Mouse (Mus musculus): ENCODE measurements at regions not wholly inside any gene's neighbourhood (a gene's known extent, or its start where the extent isn't known, plus 50 kb on each side); places are given as distances from the start of the nearest gene placed in this dataset.

- Histone ChIP-seq H3K9ac (ENCODE audit: low read length) (no peak overlapping the region), H3K27ac (replicated peaks) (no peak overlapping the region), H3K4me2 (replicated peaks; ENCODE audit: low read depth) (no peak overlapping the region), H3K4me1 (replicated peaks; ENCODE audit: control insufficient read depth, insufficient read depth) (no peaks in the 10 kb centered on the region), H3K36me3 (ENCODE audit: control insufficient read depth, insufficient read depth, low read length) (no peaks in the 10 kb centered on the region), H3K9me3 (ENCODE audit: control insufficient read depth, low read length) (0 out of 2 replicates have a peak, but pooled peaks cover 2% of the 10 kb centered on the region), H3K27me3 (ENCODE audit: control insufficient read depth, insufficient read depth, low read length) (no peaks in the 10 kb centered on the region), H3K4me3 (ENCODE audit: low read depth, low read length) (no peak overlapping the region)
- DNase-seq (ENCODE audit: low spot score) (no peak), ATAC-seq (ENCODE audit: low FRiP score, low TSS enrichment) (no peak)
- TF ChIP-seq EP300 (optimal IDR thresholded peaks at IDR 0.05) (no peak), CTCF (IDR thresholded peaks at IDR 0.05; ENCODE audit: low read depth) (no peak)
- 89% methylated on average over 7 of the region's 7 CpGs for WGBS
Measured at GRCm38 (mm10) chr6:140126645-140127044, 85.4 kb upstream of the Plcz1 start.

GRCm38 (mm10) chr6:140114024-140114423, 72.8 kb upstream of the Plcz1 start:
- WGBS: 79% methylated on average over 2 of the region's 2 CpGs
- H3K4me3 ChIP-seq (ENCODE audit: low read depth, low read length): no peak overlapping the region
- H3K9me3 ChIP-seq (ENCODE audit: control insufficient read depth, low read length): no peaks in the 10 kb centered on the region
- ATAC-seq (ENCODE audit: low FRiP score, low TSS enrichment): no peak
- H3K27me3 ChIP-seq (ENCODE audit: control insufficient read depth, insufficient read depth, low read length): no peaks in the 10 kb centered on the region
- no peak overlapping the region for H3K4me2 ChIP-seq (replicated peaks; ENCODE audit: low read depth)
- no peak for DNase-seq (ENCODE audit: low spot score)
- H3K36me3 ChIP-seq (ENCODE audit: control insufficient read depth, insufficient read depth, low read length): no peaks in the 10 kb centered on the region
- TF ChIP-seq CTCF (IDR thresholded peaks at IDR 0.05; ENCODE audit: low read depth): no peak
- TF ChIP-seq EP300 (optimal IDR thresholded peaks at IDR 0.05): no peak
- H3K4me1 ChIP-seq (replicated peaks; ENCODE audit: control insufficient read depth, insufficient read depth): no peaks in the 10 kb centered on the region
- H3K9ac ChIP-seq (ENCODE audit: low read length): no peak overlapping the region
- H3K27ac ChIP-seq (replicated peaks): no peak overlapping the region

GRCm38 (mm10) chr6:140112054-140112453, 70.8 kb upstream of the Plcz1 start:
- no peak overlapping the region for H3K27ac ChIP-seq (replicated peaks)
- ATAC-seq (ENCODE audit: low FRiP score, low TSS enrichment) (no peak), DNase-seq (ENCODE audit: low spot score) (no peak)
- no peak overlapping the region for H3K4me3 ChIP-seq (ENCODE audit: low read depth, low read length)
- 68% methylated on average over 10 of the region's 10 CpGs for WGBS
- no peaks in the 10 kb centered on the region for H3K27me3 ChIP-seq (ENCODE audit: control insufficient read depth, insufficient read depth, low read length)
- no peaks in the 10 kb centered on the region for H3K36me3 ChIP-seq (ENCODE audit: control insufficient read depth, insufficient read depth, low read length)
- no peak overlapping the region for H3K4me2 ChIP-seq (replicated peaks; ENCODE audit: low read depth)
- TF ChIP-seq CTCF (IDR thresholded peaks at IDR 0.05; ENCODE audit: low read depth) (no peak), EP300 (optimal IDR thresholded peaks at IDR 0.05) (no peak)
- no peaks in the 10 kb centered on the region for H3K9me3 ChIP-seq (ENCODE audit: control insufficient read depth, low read length)
- H3K9ac ChIP-seq (ENCODE audit: low read length): no peak overlapping the region
- H3K4me1 ChIP-seq (replicated peaks; ENCODE audit: control insufficient read depth, insufficient read depth): no peaks in the 10 kb centered on the region; the same call in 1 of the 2 replicates

GRCm38 (mm10) chr6:140108083-140108482, 66.8 kb upstream of the Plcz1 start:
- no peak overlapping the region for H3K9ac ChIP-seq (ENCODE audit: low read length)
- H3K27me3 ChIP-seq (ENCODE audit: control insufficient read depth, insufficient read depth, low read length): no peaks in the 10 kb centered on the region
- H3K36me3 ChIP-seq (ENCODE audit: control insufficient read depth, insufficient read depth, low read length): no peaks in the 10 kb centered on the region
- TF ChIP-seq EP300 (optimal IDR thresholded peaks at IDR 0.05) (no peak), CTCF (IDR thresholded peaks at IDR 0.05; ENCODE audit: low read depth) (no peak)
- WGBS: 32% methylated on average over 8 of the region's 8 CpGs
- no peaks in the 10 kb centered on the region for H3K9me3 ChIP-seq (ENCODE audit: control insufficient read depth, low read length)
- H3K4me3 ChIP-seq (ENCODE audit: low read depth, low read length): no peak overlapping the region
- H3K27ac ChIP-seq (replicated peaks): 0 out of 2 replicates have a peak overlapping the region, but pooled peaks have one; percentile 24
- ATAC-seq (ENCODE audit: low FRiP score, low TSS enrichment): peak; percentile 79
- DNase-seq (ENCODE audit: low spot score): peak; percentile 29
- H3K4me1 ChIP-seq (replicated peaks; ENCODE audit: control insufficient read depth, insufficient read depth): no peaks in the 10 kb centered on the region; the same call in 1 of the 2 replicates
- 0 out of 2 replicates have a peak overlapping the region, but pooled peaks have one; percentile 14 for H3K4me2 ChIP-seq (replicated peaks; ENCODE audit: low read depth)

- no peaks in the 10 kb centered on the region for H3K27me3 ChIP-seq (ENCODE audit: control insufficient read depth, insufficient read depth, low read length)
- 53% methylated on average over 16 of the region's 16 CpGs for WGBS
- DNase-seq (ENCODE audit: low spot score) (no peak), ATAC-seq (ENCODE audit: low FRiP score, low TSS enrichment) (no peak)
- no peak overlapping the region for H3K9ac ChIP-seq (ENCODE audit: low read length)
- no peaks in the 10 kb centered on the region for H3K9me3 ChIP-seq (ENCODE audit: control insufficient read depth, low read length)
- H3K4me3 ChIP-seq (ENCODE audit: low read depth, low read length): no peak overlapping the region
- H3K4me1 ChIP-seq (replicated peaks; ENCODE audit: control insufficient read depth, insufficient read depth): no peaks in the 10 kb centered on the region; the same call in 1 of the 2 replicates
- H3K36me3 ChIP-seq (ENCODE audit: control insufficient read depth, insufficient read depth, low read length): no peaks in the 10 kb centered on the region
- 0 out of 2 replicates have a peak overlapping the region, but pooled peaks have one; percentile 24 for H3K27ac ChIP-seq (replicated peaks)
- H3K4me2 ChIP-seq (replicated peaks; ENCODE audit: low read depth): 0 out of 2 replicates have a peak overlapping the region, but pooled peaks have one; percentile 14
- no peak for TF ChIP-seq EP300 (optimal IDR thresholded peaks at IDR 0.05)
- no peak for TF ChIP-seq CTCF (IDR thresholded peaks at IDR 0.05; ENCODE audit: low read depth)
Measured at GRCm38 (mm10) chr6:140107628-140108027, 66.4 kb upstream of the Plcz1 start.

- 73% methylated on average over 5 of the region's 5 CpGs for WGBS
- H3K9ac ChIP-seq (ENCODE audit: low read length): no peak overlapping the region
- TF ChIP-seq EP300 (optimal IDR thresholded peaks at IDR 0.05) (no peak), CTCF (IDR thresholded peaks at IDR 0.05; ENCODE audit: low read depth) (no peak)
- H3K4me3 ChIP-seq (ENCODE audit: low read depth, low read length): no peak overlapping the region
- H3K27ac ChIP-seq (replicated peaks): no peak overlapping the region
- H3K36me3 ChIP-seq (ENCODE audit: control insufficient read depth, insufficient read depth, low read length): no peaks in the 10 kb centered on the region
- no peak overlapping the region for H3K4me2 ChIP-seq (replicated peaks; ENCODE audit: low read depth)
- no peaks in the 10 kb centered on the region for H3K9me3 ChIP-seq (ENCODE audit: control insufficient read depth, low read length)
- ATAC-seq (ENCODE audit: low FRiP score, low TSS enrichment) (no peak), DNase-seq (ENCODE audit: low spot score) (no peak)
- no peaks in the 10 kb centered on the region for H3K27me3 ChIP-seq (ENCODE audit: control insufficient read depth, insufficient read depth, low read length)
- H3K4me1 ChIP-seq (replicated peaks; ENCODE audit: control insufficient read depth, insufficient read depth): no peaks in the 10 kb centered on the region; the same call in 1 of the 2 replicates
Measured at GRCm38 (mm10) chr6:140106141-140106540, 64.9 kb upstream of the Plcz1 start.

All from stomach, postnatal 0 days (tissue).